Mouse (Mus musculus) layer of hippocampus, adult 8-10 months (tissue): ENCODE data around the gene Bcorl1. TPM values are rescaled to one million over a fixed set of nuclear protein-coding genes. Genes with fewer than 3 reads are reported as not detected.

Experiments used
- DNase-seq, 2 experiments: peaks; one replicate each; pipeline ENCODE4 v3.0.0; 2022; ENCODE audit warnings: low spot score in 2 of 2
- total RNA-seq, 4 experiments: library from RNA; stranded (reverse); gene quantifications; 2 replicates each; pipeline ENCODE4 v1.2.4; 2022

Bcorl1 gene
- total RNA-seq, 4 experiments from 2014 or later, result 16.2 to 20.8 (median 19.0) TPM

DNA sequence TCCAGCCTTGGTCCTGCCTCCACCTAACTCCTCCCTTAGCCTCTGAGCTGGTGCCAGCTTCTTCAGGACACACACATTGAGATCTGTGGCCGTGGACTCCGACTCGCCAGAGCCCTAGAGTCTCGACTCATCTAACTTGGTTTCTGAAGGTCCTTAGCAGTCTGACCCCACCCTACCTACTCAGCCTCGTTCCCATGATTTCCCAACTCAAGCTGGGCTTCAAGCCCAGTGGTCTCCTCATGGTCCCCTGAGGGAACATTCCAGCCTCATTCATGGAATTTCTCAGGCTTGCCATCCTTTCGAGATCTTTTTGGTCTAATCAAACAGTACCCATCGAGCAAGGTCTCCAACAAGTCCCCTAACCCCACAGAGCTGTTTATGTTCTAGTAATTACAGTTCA, 100.8 kb downstream of the Bcorl1 start:
- DNase-seq, result no peak

- no peak for DNase-seq
Observed at GRCm38 (mm10) chrX:48444677-48445076, 103.5 kb downstream of the Bcorl1 start.

DNA sequence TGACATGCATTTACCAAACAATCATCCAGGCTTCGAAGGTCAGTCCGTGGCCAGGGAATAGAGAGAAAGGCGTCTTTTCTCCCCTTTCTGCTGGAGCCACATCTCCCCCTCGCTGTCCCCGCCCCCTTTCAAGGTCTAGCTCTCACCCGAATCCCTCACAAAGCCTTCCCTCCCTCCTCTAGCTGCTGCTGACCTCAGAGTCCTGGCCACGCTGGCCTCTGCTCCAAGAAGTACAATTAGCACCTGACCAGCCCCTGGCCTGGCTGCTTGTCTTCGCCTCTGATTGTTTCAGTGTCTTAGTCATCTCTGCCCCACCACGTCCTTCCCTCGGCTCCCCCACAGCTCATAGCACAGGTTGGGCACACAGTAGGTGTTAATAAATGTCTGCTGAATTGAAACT, 108.5 kb downstream of the Bcorl1 start:
- DNase-seq, result no peak

- no peak for DNase-seq
Observed at GRCm38 (mm10) chrX:48452231-48452890, 111.2 kb downstream of the Bcorl1 start.

DNA sequence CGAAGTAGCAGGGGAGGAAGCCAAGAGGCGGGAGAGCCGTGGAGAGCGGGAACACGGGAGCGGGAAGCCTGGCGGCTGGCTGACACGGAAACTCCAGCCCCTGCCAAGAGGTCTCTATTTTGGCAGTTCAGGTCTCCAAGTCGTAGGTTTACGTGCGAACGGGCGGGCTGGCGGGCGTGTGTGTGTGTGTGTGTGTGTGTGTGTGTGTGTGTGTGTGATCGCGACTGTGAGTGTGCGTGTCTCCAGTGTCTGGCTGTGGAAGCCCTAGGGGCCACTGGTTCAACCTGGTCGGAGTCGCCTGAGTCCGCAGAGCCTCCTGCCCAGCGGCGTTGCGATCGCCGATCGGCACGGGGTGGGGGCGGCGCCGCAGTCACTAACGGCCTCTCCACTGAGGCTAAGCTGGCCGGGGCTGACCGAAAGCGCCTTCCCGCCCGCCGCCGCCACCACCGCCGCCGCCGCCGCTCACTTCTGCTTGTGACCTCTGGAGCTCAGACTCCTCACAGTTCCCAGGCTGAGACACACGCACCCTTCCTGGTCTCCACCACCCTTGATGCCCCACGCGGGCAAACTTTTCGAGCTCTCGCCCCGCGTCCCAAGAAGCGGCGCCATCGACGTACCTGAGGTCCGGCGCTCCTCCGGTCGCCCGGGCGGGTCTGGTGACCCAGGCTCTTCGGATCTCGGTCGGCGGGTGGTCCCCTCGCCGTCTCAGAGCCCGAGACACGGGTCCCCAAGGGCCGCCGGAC, 111.9 kb downstream of the Bcorl1 start:
- DNase-seq, result no peak

DNA sequence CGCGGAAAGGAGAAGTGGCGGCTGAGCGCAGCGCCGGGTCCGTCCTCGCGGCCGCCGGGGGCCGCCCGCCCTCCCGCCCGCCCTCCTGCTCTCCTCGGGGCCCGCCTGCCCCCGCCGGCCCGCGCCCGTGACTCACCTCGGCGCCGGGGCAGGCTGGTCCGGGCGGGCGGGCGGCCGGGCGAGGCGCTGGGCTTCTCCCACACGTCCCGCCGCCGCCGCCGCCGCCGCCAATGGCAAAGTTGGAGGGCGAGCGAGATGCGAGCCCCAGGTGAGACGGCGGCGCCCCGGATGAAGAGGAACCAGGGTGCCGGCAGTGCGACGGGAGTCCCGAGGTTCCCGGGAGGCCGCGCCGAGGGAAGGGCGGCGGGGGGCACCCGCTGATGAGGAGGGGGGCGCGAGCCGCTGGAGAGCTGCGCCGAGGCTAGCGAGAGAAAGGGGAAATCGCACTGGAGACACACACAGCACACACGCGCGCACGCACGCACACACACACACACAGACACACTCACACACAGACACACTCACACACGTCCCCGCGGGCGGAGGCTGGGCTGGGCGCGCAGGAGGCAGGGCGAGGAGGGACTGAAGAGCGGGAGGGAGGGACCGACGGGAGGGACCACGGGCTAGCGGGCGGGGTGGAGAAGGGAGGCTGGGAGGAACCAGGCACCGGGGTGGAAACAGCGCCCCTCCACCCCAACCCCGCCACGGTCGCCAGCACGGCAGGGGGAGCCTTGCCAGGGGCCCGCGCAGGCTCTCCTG, 112.8 kb downstream of the Bcorl1 start:
- DNase-seq, result no peak

DNA sequence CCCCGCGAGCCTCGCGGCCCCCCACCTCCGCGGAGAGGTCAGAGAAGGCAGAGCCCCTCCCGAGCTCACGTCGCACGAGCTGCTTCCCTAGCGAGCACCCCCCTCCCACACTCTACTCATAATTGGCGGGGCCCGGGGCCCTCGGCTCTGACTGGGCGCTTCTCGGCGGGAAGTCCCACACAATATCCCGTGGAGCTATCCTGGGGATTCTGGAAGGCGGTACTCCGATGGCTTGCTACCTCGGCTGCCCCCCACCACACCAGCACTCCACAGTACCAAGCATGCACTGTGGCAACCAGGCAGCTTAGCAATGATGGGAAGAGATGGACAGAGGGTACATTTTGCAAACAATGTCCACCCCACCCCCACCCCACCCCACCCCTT, 113.3 kb downstream of the Bcorl1 start:
- no peak for DNase-seq

- DNase-seq, result no peak
Observed at GRCm38 (mm10) chrX:48455018-48455417, 113.9 kb downstream of the Bcorl1 start.

DNA sequence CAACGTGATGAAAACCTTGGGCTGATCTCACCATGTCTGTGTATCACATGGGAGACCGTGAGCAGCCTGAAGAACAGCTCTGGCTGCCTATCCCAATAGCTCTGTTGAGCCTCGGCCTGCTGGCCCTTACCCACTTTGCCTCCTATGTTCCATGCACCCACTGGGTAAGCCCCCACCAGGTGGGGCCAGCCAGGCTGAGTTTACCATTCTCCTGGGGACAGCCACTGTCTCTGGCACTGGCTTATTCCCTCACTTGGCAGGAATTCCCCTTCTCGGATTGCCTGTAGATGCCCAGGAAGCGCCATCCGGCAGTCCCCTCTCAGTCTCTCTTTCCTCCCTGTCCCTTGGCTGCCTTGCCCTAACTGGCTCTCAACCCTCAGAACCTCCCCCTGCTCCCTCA, 115.8 kb downstream of the Bcorl1 start:
- no peak for DNase-seq

Other genes starting within 250 kb of the Bcorl1 start
- gene Xpnpep2, start 232.6 kb upstream of the Bcorl1 start, total RNA-seq, result under 1 TPM in 3 of 4 experiments, not detected in 1; 0.12 to 0.30 (median 0.23) TPM
- 1 to 10 TPM; 1.4 to 4.4 (median 2.6) TPM for gene Sash3, start 194.9 kb upstream of the Bcorl1 start, total RNA-seq
- gene Zdhhc9, start 132.5 kb upstream of the Bcorl1 start, total RNA-seq, result 10 to 100 TPM; 41.6 to 44.5 (median 42.2) TPM
- gene Utp14a, start 84.5 kb upstream of the Bcorl1 start, total RNA-seq, result 10 to 100 TPM; 16.5 to 22.3 (median 19.2) TPM
- gene Elf4, start 121.8 kb downstream of the Bcorl1 start, total RNA-seq, result 1 to 10 TPM; 1.0 to 3.1 (median 1.9) TPM
- gene Aifm1, start 172.2 kb downstream of the Bcorl1 start, total RNA-seq, result 10 to 100 TPM; 24.5 to 30.3 (median 26.9) TPM
- gene Rab33a, start 177.9 kb downstream of the Bcorl1 start, total RNA-seq, result 10 to 100 TPM; 17.3 to 24.4 (median 20.3) TPM